Mouse (Mus musculus) myocyte (in vitro differentiated cells): Measurements from ENCODE around the gene Olfr954. TPM values are rescaled to one million over a fixed set of nuclear protein-coding genes. Genes with fewer than 3 reads are reported as not detected.

ENCODE experiments used
- H3K27me3 ChIP-seq: one replicate; pipeline ENCODE4 v1.6.1; 2011; ENCODE audit not compliant: control insufficient read depth, insufficient read depth, insufficient read length
- H3K36me3 ChIP-seq: one replicate; pipeline ENCODE4 v1.6.1; 2011; ENCODE audit not compliant: control insufficient read depth, insufficient read depth
- H3K4me2 ChIP-seq: one replicate; pipeline ENCODE4 v1.6.1; 2011; ENCODE audit warnings: low read depth, control low read depth
- H3K4me3 ChIP-seq: one replicate; pipeline ENCODE4 v1.5.1; 2011; ENCODE audit warnings: mild to moderate bottlenecking, control low read depth, moderate library complexity
- H3K79me2 ChIP-seq: one replicate; pipeline ENCODE4 v1.6.1; 2011; ENCODE audit not compliant: control insufficient read depth, insufficient read depth
- H3ac ChIP-seq: one replicate; pipeline ENCODE4 v1.6.1; 2011; ENCODE audit not compliant: control insufficient read depth, insufficient read length
- CEBPB ChIP-seq: IDR thresholded peaks from 2 replicates; pipeline ENCODE4 v1.6.1; 2011; ENCODE audit warnings: mild to moderate bottlenecking, moderate library complexity; ENCODE audit not compliant: poor library complexity, insufficient read depth, severe bottlenecking
- E2F4 ChIP-seq: IDR thresholded peaks from one replicate; pipeline ENCODE4 v1.6.1; 2011; ENCODE audit warnings: mild to moderate bottlenecking, control low read depth, moderate library complexity; ENCODE audit not compliant: insufficient read depth
- MAX ChIP-seq: IDR thresholded peaks from one replicate; pipeline ENCODE4 v1.6.1; 2011; ENCODE audit warnings: low read depth, mild to moderate bottlenecking, control low read depth
- MYOD1 ChIP-seq, 3 experiments: IDR thresholded peaks; one replicate each; pipeline ENCODE4 v1.6.1; 2011; ENCODE audit warnings: control low read depth in 2 of 3, low read depth in 2 of 3, mild to moderate bottlenecking in 2 of 3, moderate library complexity in 1 of 3; ENCODE audit not compliant: insufficient read length in 2 of 3, control insufficient read depth in 1 of 3
- MYOG ChIP-seq, 3 experiments: IDR thresholded peaks; one replicate each; pipeline ENCODE4 v1.6.1; 2011; ENCODE audit warnings: control low read depth in 2 of 3, low read depth in 2 of 3, mild to moderate bottlenecking in 2 of 3; ENCODE audit not compliant: insufficient read length in 2 of 3, control insufficient read depth in 1 of 3, insufficient read depth in 1 of 3
- POLR2A ChIP-seq: IDR thresholded peaks from one replicate; pipeline ENCODE4 v1.6.1; 2011; ENCODE audit warnings: low read depth, mild to moderate bottlenecking, control low read depth, moderate library complexity; ENCODE audit not compliant: insufficient read length
- POLR2AphosphoS2 ChIP-seq: IDR thresholded peaks from one replicate; pipeline ENCODE4 v1.6.1; 2011; ENCODE audit warnings: low read depth, control low read depth; ENCODE audit not compliant: insufficient read length
- REST ChIP-seq: IDR thresholded peaks from one replicate; pipeline ENCODE4 v1.6.1; 2011; ENCODE audit warnings: mild to moderate bottlenecking, control low read depth, moderate library complexity; ENCODE audit not compliant: insufficient read depth, insufficient read length
- SRF ChIP-seq: IDR thresholded peaks from one replicate; pipeline ENCODE4 v1.6.1; 2011; ENCODE audit warnings: low read depth; ENCODE audit not compliant: control insufficient read depth, insufficient read length
- TCF12 ChIP-seq: IDR thresholded peaks from one replicate; pipeline ENCODE4 v1.6.1; 2011; ENCODE audit warnings: mild to moderate bottlenecking, control low read depth; ENCODE audit not compliant: poor library complexity, insufficient read depth, severe bottlenecking
- TCF3 ChIP-seq: IDR thresholded peaks from one replicate; pipeline ENCODE4 v1.6.1; 2011; ENCODE audit warnings: low read depth, control low read depth; ENCODE audit not compliant: insufficient read length
- USF1 ChIP-seq: IDR thresholded peaks from one replicate; pipeline ENCODE4 v1.6.1; 2011; ENCODE audit warnings: low read depth, mild to moderate bottlenecking, control low read depth, moderate library complexity
- polyA plus RNA-seq: library from polyadenylated mRNA; unstranded; fragments of >200 nt; fragmentation: generic; extraction: Trizol; gene quantifications from one replicate; pipeline ENCODE4 v1.2.1, GENCODE M21; 2012; ENCODE audit warnings: missing spikeins

Gene Olfr954
- polyA plus RNA-seq, 1 experiment = not detected

- Histone ChIP-seq H3K36me3 (no peaks in the 10 kb centered on the region), H3K4me3 (no peak overlapping the region)
Observed at GRCm38 (mm10) chr9:39509412-39509811, 52.9 kb downstream of the Olfr954 start.

More at GRCm38 (mm10) chr9:39509412-39509811, 52.9 kb downstream of the Olfr954 start:
- H3K79me2 ChIP-seq = no peaks in the 10 kb centered on the region
- no peak overlapping the region for H3ac ChIP-seq
- no peak overlapping the region for H3K4me2 ChIP-seq
- TF ChIP-seq MAX (no peak), REST (no peak), TCF12 (no peak), POLR2AphosphoS2 (no peak), USF1 (no peak), MYOD1 (IDR thresholded peaks at IDR 0.05; ENCODE audit: control insufficient read depth in 1 of 3, insufficient read length in 2 of 3, low read depth in 2 of 3) (no peak), POLR2A (no peak), TCF3 (no peak), MYOG (IDR thresholded peaks at IDR 0.05; ENCODE audit: control insufficient read depth in 1 of 3, insufficient read depth in 1 of 3, insufficient read length in 2 of 3, low read depth in 2 of 3) (no peak), CEBPB (no peak), E2F4 (no peak), SRF (no peak)
- no peaks in the 10 kb centered on the region for H3K27me3 ChIP-seq

Other genes with a start within 250 kb of the Olfr954 start
- not detected for gene Olfr1537, start 206.7 kb upstream of the Olfr954 start, polyA plus RNA-seq
- gene Olfr945, start 179.9 kb upstream of the Olfr954 start, polyA plus RNA-seq = not detected
- not detected for gene Olfr948, start 130.7 kb upstream of the Olfr954 start, polyA plus RNA-seq
- gene Olfr951, start 69.3 kb upstream of the Olfr954 start, polyA plus RNA-seq = not detected
- gene Olfr952, start 29.6 kb upstream of the Olfr954 start, polyA plus RNA-seq = not detected
- gene Olfr955, start 15.2 kb downstream of the Olfr954 start, polyA plus RNA-seq = not detected
- not detected for gene Olfr44, start 37.3 kb downstream of the Olfr954 start, polyA plus RNA-seq
- gene Olfr957, start 59.1 kb downstream of the Olfr954 start, polyA plus RNA-seq = not detected
- gene Olfr958, start 97.4 kb downstream of the Olfr954 start, polyA plus RNA-seq = not detected
- not detected for gene Olfr959, start 118.9 kb downstream of the Olfr954 start, polyA plus RNA-seq
- 0.01 TPM for gene AW551984, start 147.7 kb downstream of the Olfr954 start, polyA plus RNA-seq
- gene Olfr148, start 154.0 kb downstream of the Olfr954 start, polyA plus RNA-seq = not detected
- not detected for gene Olfr960, start 164.7 kb downstream of the Olfr954 start, polyA plus RNA-seq
- gene Olfr961, start 188.4 kb downstream of the Olfr954 start, polyA plus RNA-seq = not detected
- not detected for gene Olfr963, start 210.5 kb downstream of the Olfr954 start, polyA plus RNA-seq